Mouse (Mus musculus) megakaryocyte, embryonic 14.5 days (primary cell): ENCODE data around the gene Cwc22.

ENCODE experiments used
- FLI1 ChIP-seq: IDR thresholded peaks from 2 replicates; pipeline ENCODE4 v1.6.1; 2012; ENCODE audit warnings: low read length, inconsistent platforms, mixed read lengths
- GATA1 ChIP-seq: IDR thresholded peaks from 3 replicates; pipeline ENCODE4 v1.6.1; 2012; ENCODE audit warnings: mixed read lengths, low read length, inconsistent platforms, borderline replicate concordance

DNA sequence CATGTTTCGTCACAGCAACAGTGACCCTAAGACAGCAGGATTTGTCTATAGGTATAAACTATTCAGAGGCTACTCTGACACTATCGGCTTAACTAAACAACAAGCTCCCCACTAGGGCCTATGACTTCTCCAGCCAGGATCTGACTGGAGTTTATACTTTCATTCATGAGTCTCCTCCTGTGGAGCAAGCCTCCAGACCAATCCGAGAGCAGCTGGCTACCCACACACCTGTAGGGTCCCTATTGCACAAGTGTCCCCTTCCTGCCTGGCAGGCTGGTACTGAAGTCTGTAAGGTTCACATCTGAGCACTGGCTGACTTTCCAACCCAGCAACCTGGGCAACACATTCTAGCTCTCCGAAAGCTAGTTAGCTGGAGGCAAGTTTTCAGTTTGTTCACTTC, 7.9 kb downstream of the Cwc22 start:
- TF ChIP-seq GATA1 (no peak), FLI1 (peak; percentile 45; the same call in 1 of the 2 replicates)
